Mouse (Mus musculus): ENCODE measurements around the gene Fthl17f. TPM values are rescaled to one million over a fixed set of nuclear protein-coding genes. Genes with fewer than 3 reads are reported as not detected.

Gene Fthl17f
- polyA plus RNA-seq, 1 experiment from 2014 or later = not detected

Other genes starting within 250 kb of the Fthl17f start
- gene Gm6592, start 219.0 kb upstream of the Fthl17f start, polyA plus RNA-seq (2016; fragmentation: Nextera tagmentation; extraction: Ambion mirVana) = not detected in 2 replicates
- gene Gm5751, start 188.8 kb upstream of the Fthl17f start, polyA plus RNA-seq (2016; fragmentation: Nextera tagmentation; extraction: Ambion mirVana) = not detected in 2 replicates
- 3.1 TPM in 2 replicates for gene B630019K06Rik, start 170.6 kb upstream of the Fthl17f start, polyA plus RNA-seq (2016; fragmentation: Nextera tagmentation; extraction: Ambion mirVana)
- not detected in 2 replicates for gene Fthl17b, start 100.0 kb upstream of the Fthl17f start, polyA plus RNA-seq (2016; fragmentation: Nextera tagmentation; extraction: Ambion mirVana)
- gene Fthl17c, start 86.5 kb upstream of the Fthl17f start, polyA plus RNA-seq (2016; fragmentation: Nextera tagmentation; extraction: Ambion mirVana) = not detected in 2 replicates
- gene Fthl17d, start 76.3 kb upstream of the Fthl17f start, polyA plus RNA-seq (2016; fragmentation: Nextera tagmentation; extraction: Ambion mirVana) = not detected in 2 replicates
- gene Fthl17e, start 29.5 kb upstream of the Fthl17f start, polyA plus RNA-seq (2016; fragmentation: Nextera tagmentation; extraction: Ambion mirVana) = not detected in 2 replicates
- gene 4930402K13Rik, start 41.5 kb downstream of the Fthl17f start, polyA plus RNA-seq (2016; fragmentation: Nextera tagmentation; extraction: Ambion mirVana) = not detected in 2 replicates
- gene Lancl3, start 136.9 kb downstream of the Fthl17f start, polyA plus RNA-seq (2016; fragmentation: Nextera tagmentation; extraction: Ambion mirVana) = 0.88 and 1.1 TPM in 2 replicates
- gene Gm14862, start 193.9 kb downstream of the Fthl17f start, polyA plus RNA-seq (2016; fragmentation: Nextera tagmentation; extraction: Ambion mirVana) = 0.49 and 0.89 TPM in 2 replicates
- gene Xk, start 209.7 kb downstream of the Fthl17f start, polyA plus RNA-seq (2016; fragmentation: Nextera tagmentation; extraction: Ambion mirVana) = 9.5 and 10.6 TPM in 2 replicates
- gene H2al1m, start 220.7 kb downstream of the Fthl17f start, polyA plus RNA-seq (2016; fragmentation: Nextera tagmentation; extraction: Ambion mirVana) = 0.83 and 1.3 TPM in 2 replicates